Mouse (Mus musculus) large intestine, adult 2 months (tissue): ENCODE measurements around the gene Dhx58. TPM values are rescaled to one million over a fixed set of nuclear protein-coding genes. Genes with fewer than 3 reads are reported as not detected.

Experiments used
- DNase-seq: peaks from one replicate; pipeline ENCODE4 v3.0.0-alpha.2; 2012; ENCODE audit warnings: low read depth, low spot score
- WGBS: fragments of 180-500 bp; shearing (Covaris S2); methylation state at CpG from one replicate; pipeline ENCODE4 v1.1.7; 2018; 5-methylcytosine and 5-hydroxymethylcytosine counted together
- polyA plus RNA-seq: library from polyadenylated mRNA; depleted of rRNA; stranded (reverse); fragments of >200 nt; gene quantifications from 2 replicates; pipeline ENCODE4 v1.2.3, GENCODE M21; 2012

Gene Dhx58
- polyA plus RNA-seq, 1 experiment, result 6.2 TPM

GRCm38 (mm10) chr11:100705095-100705747, 1.1 kb upstream of the Dhx58 start:
- WGBS, result 93% methylated on average over 23 of the region's 23 CpGs
- no peak for DNase-seq

- WGBS, result 48% methylated on average over 11 of the region's 11 CpGs
- DNase-seq, result no peak
Measured at GRCm38 (mm10) chr11:100703366-100703765, 705 bp downstream of the Dhx58 start.

- 44% methylated on average over 7 of the region's 7 CpGs for WGBS
- DNase-seq, result no peak
Measured at GRCm38 (mm10) chr11:100702906-100703305, 1.2 kb downstream of the Dhx58 start.

GRCm38 (mm10) chr11:100702081-100702851, 1.8 kb downstream of the Dhx58 start:
- WGBS, result 41% methylated on average over 19 of the region's 19 CpGs
- peak; percentile 55 for DNase-seq

- no peak for DNase-seq
- 16% methylated on average over 14 of the region's 14 CpGs for WGBS
Measured at GRCm38 (mm10) chr11:100701301-100701700, 2.8 kb downstream of the Dhx58 start.

- WGBS, result 87% methylated on average over 3 of the region's 3 CpGs
- no peak for DNase-seq
Measured at GRCm38 (mm10) chr11:100700710-100701109, 3.4 kb downstream of the Dhx58 start.

GRCm38 (mm10) chr11:100697921-100698320, 6.2 kb downstream of the Dhx58 start:
- DNase-seq, result no peak
- 78% methylated on average over 7 of the region's 7 CpGs for WGBS

- DNase-seq, result no peak
- WGBS, result 42% methylated on average over 5 of the region's 5 CpGs
Measured at GRCm38 (mm10) chr11:100694926-100695325, 9.1 kb downstream of the Dhx58 start.

GRCm38 (mm10) chr11:100693154-100693553, 10.9 kb downstream of the Dhx58 start:
- 39% methylated on average over 5 of the region's 5 CpGs for WGBS
- DNase-seq, result no peak

GRCm38 (mm10) chr11:100692164-100692616, 11.9 kb downstream of the Dhx58 start, which contains the start of gene Zfp385c:
Gene Zfp385c, minus strand, starts transcription at chr11:100692455.
- no peak for DNase-seq
- WGBS, result under 1% methylated on average over 23 of the region's 23 CpGs

GRCm38 (mm10) chr11:100690389-100690788, 13.7 kb downstream of the Dhx58 start:
- no peak for DNase-seq
- 48% methylated on average over 7 of the region's 7 CpGs for WGBS

GRCm38 (mm10) chr11:100688443-100688842, 15.6 kb downstream of the Dhx58 start:
- WGBS, result 68% methylated on average over 4 of the region's 4 CpGs
- DNase-seq, result no peak

GRCm38 (mm10) chr11:100687265-100687664, 16.8 kb downstream of the Dhx58 start:
- 69% methylated on average over 7 of the region's 7 CpGs for WGBS
- DNase-seq, result no peak

- 71% methylated on average over 3 of the region's 3 CpGs for WGBS
- no peak for DNase-seq
Measured at GRCm38 (mm10) chr11:100685371-100685770, 18.7 kb downstream of the Dhx58 start.

GRCm38 (mm10) chr11:100684084-100684483, 20.0 kb downstream of the Dhx58 start:
- 77% methylated on average over 2 of the region's 2 CpGs for WGBS
- DNase-seq, result no peak

GRCm38 (mm10) chr11:100682526-100682925, 21.5 kb downstream of the Dhx58 start:
- 64% methylated on average over 5 of the region's 5 CpGs for WGBS
- DNase-seq, result no peak

GRCm38 (mm10) chr11:100681826-100682225, 22.2 kb downstream of the Dhx58 start:
- 73% methylated on average over 5 of the region's 5 CpGs for WGBS
- DNase-seq, result no peak

- no peak for DNase-seq
- 52% methylated on average over 7 of the region's 7 CpGs for WGBS
Measured at GRCm38 (mm10) chr11:100677810-100678209, 26.3 kb downstream of the Dhx58 start.

- WGBS, result 6% methylated on average over 23 of the region's 23 CpGs
- no peak for DNase-seq
Measured at GRCm38 (mm10) chr11:100673169-100673568, 30.9 kb downstream of the Dhx58 start.

GRCm38 (mm10) chr11:100671956-100672355, 32.1 kb downstream of the Dhx58 start:
- WGBS, result 57% methylated on average over 2 of the region's 2 CpGs
- DNase-seq, result no peak

- no peak for DNase-seq
- WGBS, result 70% methylated on average over 1 of the region's 1 CpGs
Measured at GRCm38 (mm10) chr11:100671049-100671448, 33.0 kb downstream of the Dhx58 start.
